Mouse (Mus musculus): Measurements from ENCODE around the gene Znrd1. TPM values are rescaled to one million over a fixed set of nuclear protein-coding genes. Genes with fewer than 3 reads are reported as not detected.

Znrd1 gene
- polyA plus RNA-seq (2014; fragmentation: Nextera tagmentation; extraction: Ambion mirVana): 92.4 and 97.2 TPM in 2 replicates

DNA sequence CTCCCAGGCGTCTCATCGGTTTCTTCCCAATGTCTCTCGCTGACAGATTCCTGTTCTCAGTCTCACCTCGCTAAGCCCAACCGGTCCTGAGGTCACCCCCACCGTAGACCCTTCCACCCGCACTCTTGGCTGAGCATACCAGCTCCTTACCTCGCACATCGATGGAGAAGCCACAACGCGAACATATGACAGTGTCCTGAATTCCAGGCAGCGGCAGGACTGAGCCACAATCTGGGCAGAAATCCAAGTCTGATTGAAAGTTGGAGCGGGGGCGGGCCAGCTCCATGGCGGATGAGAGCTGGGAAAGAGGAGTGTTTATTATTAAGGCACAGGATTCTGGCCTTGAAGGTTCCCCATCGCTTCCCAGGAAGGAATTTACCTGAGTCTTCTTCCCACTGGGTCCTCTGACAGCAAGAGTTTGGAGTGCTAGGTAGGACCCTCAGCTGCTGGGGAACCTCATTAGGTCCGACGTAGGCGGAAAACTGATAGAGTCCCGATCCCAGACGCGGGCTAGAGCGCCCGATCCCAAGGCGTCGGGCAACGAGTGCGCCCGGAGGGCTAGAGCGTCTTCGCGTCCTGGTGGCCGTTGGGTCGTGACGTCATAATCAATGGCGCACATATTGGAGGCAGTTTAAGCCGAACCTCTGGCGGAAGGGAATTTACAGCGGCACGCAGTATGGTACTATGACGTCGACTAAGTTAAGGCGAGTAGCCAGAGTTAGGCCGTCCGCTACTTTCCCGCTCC is at the start of gene Znrd1, which contains the start of gene Znrd1as:
TSS of gene Znrd1 (minus strand) at position 561 of the 745 bp plus-strand sequence.
TSS of gene Znrd1as (plus strand) at position 594 of the 745 bp plus-strand sequence.
- Histone ChIP-seq H3K27me3 (ENCODE audit: control insufficient read depth, insufficient read depth, low read length) (no peaks in the 10 kb centered on the region), H3K9me3 (ENCODE audit: control insufficient read depth, low read depth, low read length) (no peaks in the 10 kb centered on the region), H3K36me3 (ENCODE audit: control insufficient read depth, insufficient read depth, low read length) (peaks cover 12% of the 10 kb centered on the region; the same call in 1 of the 2 replicates), H3K27ac (ENCODE audit: low read length) (peak within 1 kb of the TSS; percentile 68; the same call in 1 of the 2 replicates), H3K4me3 (ENCODE audit: low read depth, low read length) (peak within 1 kb of the TSS; percentile 64), H3K4me1 (ENCODE audit: control insufficient read depth, insufficient read depth, low read length) (peaks cover 5% of the 10 kb centered on the region; the same call in 1 of the 2 replicates), H3K9ac (replicated peaks; ENCODE audit: low read depth, low read length) (peak within 1 kb of the TSS; percentile 71), H3K4me2 (replicated peaks; ENCODE audit: low read depth, low read length) (peak within 1 kb of the TSS; percentile 63)
- peak; percentile 98 for ATAC-seq (ENCODE audit: insufficient number of reproducible peaks, insufficient read depth, low FRiP score, low read depth)
- under 1% methylated on average over 46 of the region's 46 CpGs for WGBS

DNA sequence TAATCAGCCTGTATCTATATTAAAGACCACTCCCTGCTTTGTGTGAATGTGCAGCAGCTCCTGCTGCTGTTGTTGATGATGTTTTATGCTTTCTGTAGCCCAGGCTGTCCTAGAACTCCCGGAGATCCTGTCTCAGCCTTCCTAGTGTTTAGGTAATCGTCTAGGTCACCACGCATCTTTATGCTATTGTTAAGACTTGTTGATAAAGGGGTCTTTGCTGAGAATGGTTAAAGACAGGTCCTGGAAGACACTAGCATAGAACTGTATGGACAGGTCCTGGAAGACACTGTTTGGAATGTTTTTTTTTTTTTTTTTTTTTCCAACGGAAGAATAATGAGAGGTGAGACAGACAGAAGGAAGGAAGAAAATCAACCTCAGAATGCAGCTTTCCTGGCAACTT is 45.0 kb upstream of the Znrd1 start:
- H3K27me3 ChIP-seq (ENCODE audit: control insufficient read depth, insufficient read depth, low read length): no peaks in the 10 kb centered on the region
- H3K4me2 ChIP-seq (replicated peaks; ENCODE audit: low read depth, low read length): peak overlapping the region; percentile 76
- no peaks in the 10 kb centered on the region for H3K9me3 ChIP-seq (ENCODE audit: control insufficient read depth, low read depth, low read length)
- H3K27ac ChIP-seq (ENCODE audit: low read length): no peak overlapping the region; the same call in 1 of the 2 replicates
- no peak for ATAC-seq (ENCODE audit: insufficient number of reproducible peaks, insufficient read depth, low FRiP score, low read depth)
- H3K36me3 ChIP-seq (ENCODE audit: control insufficient read depth, insufficient read depth, low read length): peaks cover 11% of the 10 kb centered on the region
- H3K4me3 ChIP-seq (ENCODE audit: low read depth, low read length): peak overlapping the region; percentile 71
- H3K9ac ChIP-seq (replicated peaks; ENCODE audit: low read depth, low read length): peak overlapping the region; percentile 83
- WGBS: 27% methylated on average over 4 of the region's 4 CpGs
- H3K4me1 ChIP-seq (ENCODE audit: control insufficient read depth, insufficient read depth, low read length): no peaks in the 10 kb centered on the region

DNA sequence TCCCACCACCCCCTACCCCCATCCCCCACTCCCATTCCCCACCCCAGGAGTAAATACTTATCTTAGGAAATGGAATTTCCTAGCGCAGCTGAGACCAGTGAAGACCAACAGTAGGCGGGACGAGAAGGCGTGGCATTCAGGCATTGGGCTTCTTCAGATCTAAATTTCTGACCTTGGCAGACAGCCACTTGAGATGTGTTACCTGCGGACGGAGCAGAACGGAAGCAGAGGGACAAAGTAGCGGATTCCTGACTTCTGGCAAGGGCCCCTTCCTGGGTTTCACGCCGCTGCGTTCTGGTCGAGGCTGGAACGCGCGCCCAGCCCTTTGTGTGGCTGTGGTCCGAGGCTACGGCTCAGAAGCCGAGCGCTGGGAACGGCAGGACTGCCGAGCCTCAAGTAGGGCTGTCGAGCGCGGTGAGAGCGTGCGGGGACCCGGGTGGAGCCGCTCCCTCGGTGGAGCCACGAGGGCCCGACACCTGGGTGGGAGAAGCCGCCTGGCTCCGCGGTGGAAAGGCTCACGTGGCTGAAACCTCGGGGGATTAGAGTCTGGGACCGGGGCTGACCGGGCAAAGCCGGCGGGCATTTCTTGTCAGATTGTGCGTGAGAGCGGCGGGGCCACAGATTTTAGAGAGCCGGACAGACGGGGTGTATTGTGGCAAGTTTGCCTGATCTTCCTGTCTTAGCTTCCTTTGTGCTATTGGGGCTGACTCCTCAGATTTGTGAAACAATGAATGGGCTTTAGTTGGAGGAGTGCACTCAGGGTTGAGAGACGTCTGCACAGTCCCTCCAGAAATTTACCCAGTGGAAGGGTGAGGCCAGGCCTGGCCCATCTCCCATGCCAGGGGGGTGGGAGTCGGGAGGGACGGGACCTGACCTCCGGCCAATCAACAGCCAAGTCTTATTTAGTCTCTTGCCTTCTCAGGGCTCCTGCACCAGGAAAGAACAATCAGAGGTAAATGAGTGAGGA is 44.3 kb upstream of the Znrd1 start:
- Histone ChIP-seq H3K36me3 (ENCODE audit: control insufficient read depth, insufficient read depth, low read length) (peaks cover 4% of the 10 kb centered on the region), H3K4me3 (ENCODE audit: low read depth, low read length) (peak overlapping the region; percentile 71), H3K4me2 (replicated peaks; ENCODE audit: low read depth, low read length) (peak overlapping the region; percentile 76), H3K27me3 (ENCODE audit: control insufficient read depth, insufficient read depth, low read length) (no peaks in the 10 kb centered on the region), H3K9me3 (ENCODE audit: control insufficient read depth, low read depth, low read length) (no peaks in the 10 kb centered on the region), H3K9ac (replicated peaks; ENCODE audit: low read depth, low read length) (peak overlapping the region; percentile 83), H3K4me1 (ENCODE audit: control insufficient read depth, insufficient read depth, low read length) (no peaks in the 10 kb centered on the region), H3K27ac (ENCODE audit: low read length) (peak overlapping the region; percentile 87)
- under 1% methylated on average over 49 of the region's 49 CpGs for WGBS
- ATAC-seq (ENCODE audit: insufficient number of reproducible peaks, insufficient read depth, low FRiP score, low read depth): peak; percentile 87

DNA sequence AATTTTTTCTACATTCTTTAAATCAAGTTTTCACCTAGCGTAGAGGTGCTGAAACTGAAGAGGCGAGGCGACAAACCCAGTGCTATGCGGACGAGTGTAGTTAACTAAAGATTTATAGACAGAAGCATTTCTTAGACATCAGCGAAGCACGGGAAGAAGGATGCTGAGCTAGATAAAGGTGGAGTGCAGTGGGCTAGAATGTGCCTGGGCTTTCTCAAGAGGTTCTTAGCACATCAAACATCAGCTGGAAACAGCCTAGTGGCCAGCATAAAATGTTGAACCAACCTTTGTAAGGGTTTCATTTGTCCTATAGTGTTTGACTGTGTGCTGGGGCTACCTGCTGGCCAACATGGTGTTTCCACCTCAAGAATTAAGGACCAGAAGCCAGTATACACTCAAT is 42.5 kb upstream of the Znrd1 start, which contains the start of gene Zfp57:
TSS of gene Zfp57 (plus strand) at position 301 of the 400 bp plus-strand sequence.
- ATAC-seq (ENCODE audit: insufficient number of reproducible peaks, insufficient read depth, low FRiP score, low read depth): no peak
- no peaks in the 10 kb centered on the region for H3K4me1 ChIP-seq (ENCODE audit: control insufficient read depth, insufficient read depth, low read length)
- WGBS: 91% methylated on average over 7 of the region's 7 CpGs
- no peaks in the 10 kb centered on the region for H3K9me3 ChIP-seq (ENCODE audit: control insufficient read depth, low read depth, low read length)
- H3K9ac ChIP-seq (replicated peaks; ENCODE audit: low read depth, low read length): no peak within 1 kb of the TSS
- no peaks in the 10 kb centered on the region for H3K27me3 ChIP-seq (ENCODE audit: control insufficient read depth, insufficient read depth, low read length)
- no peak within 1 kb of the TSS for H3K27ac ChIP-seq (ENCODE audit: low read length)
- H3K4me2 ChIP-seq (replicated peaks; ENCODE audit: low read depth, low read length): peak within 1 kb of the TSS; percentile 76; the same call in 1 of the 2 replicates
- H3K36me3 ChIP-seq (ENCODE audit: control insufficient read depth, insufficient read depth, low read length): no peaks in the 10 kb centered on the region
- H3K4me3 ChIP-seq (ENCODE audit: low read depth, low read length): peak within 1 kb of the TSS; percentile 71; the same call in 1 of the 2 replicates

DNA sequence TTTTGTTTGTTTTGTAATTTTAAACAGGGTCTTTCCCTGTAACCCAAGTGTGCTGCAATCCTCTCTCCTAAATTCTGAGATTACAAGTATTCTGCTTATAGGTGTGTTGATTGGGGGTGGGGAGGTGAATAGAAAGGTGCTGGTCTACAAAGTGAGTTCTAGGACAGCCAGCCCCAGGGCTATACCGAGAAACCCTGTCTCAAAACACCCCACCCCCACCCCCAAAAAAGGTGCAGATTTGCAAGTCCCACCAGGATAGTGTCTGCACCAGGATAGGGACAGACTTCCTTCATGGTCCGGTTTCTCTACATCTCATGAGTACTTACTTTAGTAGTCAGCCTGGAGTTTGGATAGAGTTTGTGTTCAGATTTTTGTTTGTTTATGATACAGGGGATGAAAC is 40.1 kb upstream of the Znrd1 start:
- Histone ChIP-seq H3K27me3 (ENCODE audit: control insufficient read depth, insufficient read depth, low read length) (no peaks in the 10 kb centered on the region), H3K27ac (ENCODE audit: low read length) (no peak overlapping the region), H3K4me2 (replicated peaks; ENCODE audit: low read depth, low read length) (no peak overlapping the region), H3K4me3 (ENCODE audit: low read depth, low read length) (no peak overlapping the region), H3K4me1 (ENCODE audit: control insufficient read depth, insufficient read depth, low read length) (no peaks in the 10 kb centered on the region), H3K36me3 (ENCODE audit: control insufficient read depth, insufficient read depth, low read length) (no peaks in the 10 kb centered on the region), H3K9ac (replicated peaks; ENCODE audit: low read depth, low read length) (no peak overlapping the region), H3K9me3 (ENCODE audit: control insufficient read depth, low read depth, low read length) (no peaks in the 10 kb centered on the region)
- 70% methylated on average over 2 of the region's 2 CpGs for WGBS
- ATAC-seq (ENCODE audit: insufficient number of reproducible peaks, insufficient read depth, low FRiP score, low read depth): no peak

DNA sequence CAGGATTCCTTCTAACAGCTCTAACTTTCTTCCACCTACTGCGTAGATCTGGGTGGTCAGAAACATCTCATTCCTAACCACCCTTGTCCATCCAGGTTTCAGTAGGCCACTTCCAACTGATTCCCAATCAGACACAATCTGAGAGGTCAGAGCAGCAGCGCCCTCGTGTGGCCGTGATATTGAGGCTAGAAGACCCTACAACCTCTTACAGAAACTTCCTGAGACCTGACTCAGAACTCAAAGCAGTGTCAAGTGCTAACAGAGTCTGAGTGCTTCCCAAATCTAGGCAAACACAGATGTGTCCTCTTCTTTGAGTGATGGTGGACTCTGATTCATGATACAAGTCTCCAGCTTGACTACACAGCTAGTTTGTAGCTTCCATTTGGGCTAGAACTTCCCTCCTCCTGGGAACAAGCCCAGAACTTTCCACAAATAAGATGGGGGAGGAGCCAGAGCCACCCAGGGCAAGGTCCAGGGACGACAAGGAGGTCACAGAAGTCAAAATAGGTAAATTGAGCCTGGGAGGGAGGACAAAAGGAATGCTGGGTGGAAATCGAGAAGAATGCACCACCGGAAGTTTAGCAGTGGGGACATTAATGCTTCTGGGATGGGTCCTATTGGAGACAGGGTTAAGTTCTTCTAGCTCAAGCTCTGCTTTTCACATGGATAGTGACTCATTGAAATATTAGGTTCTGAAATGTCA is 38.8 kb upstream of the Znrd1 start:
- no peak overlapping the region for H3K4me3 ChIP-seq (ENCODE audit: low read depth, low read length)
- H3K9ac ChIP-seq (replicated peaks; ENCODE audit: low read depth, low read length): no peak overlapping the region
- 24% methylated on average over 7 of the region's 7 CpGs for WGBS
- H3K9me3 ChIP-seq (ENCODE audit: control insufficient read depth, low read depth, low read length): no peaks in the 10 kb centered on the region
- H3K27ac ChIP-seq (ENCODE audit: low read length): no peak overlapping the region
- 0 out of 2 replicates have a peak, but pooled peaks have one; percentile 18 for ATAC-seq (ENCODE audit: insufficient number of reproducible peaks, insufficient read depth, low FRiP score, low read depth)
- H3K4me1 ChIP-seq (ENCODE audit: control insufficient read depth, insufficient read depth, low read length): no peaks in the 10 kb centered on the region
- no peaks in the 10 kb centered on the region for H3K27me3 ChIP-seq (ENCODE audit: control insufficient read depth, insufficient read depth, low read length)
- H3K36me3 ChIP-seq (ENCODE audit: control insufficient read depth, insufficient read depth, low read length): no peaks in the 10 kb centered on the region
- no peak overlapping the region for H3K4me2 ChIP-seq (replicated peaks; ENCODE audit: low read depth, low read length)

DNA sequence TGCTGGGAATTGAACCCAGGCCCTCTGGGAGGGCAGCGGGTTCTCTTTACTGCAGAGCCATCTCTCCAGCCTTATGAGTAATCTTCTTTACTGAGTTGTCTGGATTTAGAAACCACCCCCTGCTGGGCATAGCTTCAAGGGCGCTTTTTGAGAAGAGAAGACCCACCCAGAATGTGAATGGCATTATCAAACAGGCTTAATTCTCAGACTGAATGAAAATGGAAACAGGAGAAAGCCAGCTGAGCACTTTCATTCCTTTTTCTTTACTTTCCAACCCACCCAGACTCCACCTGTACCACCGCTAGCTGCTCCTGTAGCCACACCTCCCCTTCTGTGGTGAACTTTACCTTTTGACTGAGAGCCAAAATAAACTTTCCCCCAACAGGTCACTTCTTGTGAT is 37.1 kb upstream of the Znrd1 start:
- H3K4me3 ChIP-seq (ENCODE audit: low read depth, low read length): no peak overlapping the region
- ATAC-seq (ENCODE audit: insufficient number of reproducible peaks, insufficient read depth, low FRiP score, low read depth): no peak
- no peak overlapping the region for H3K4me2 ChIP-seq (replicated peaks; ENCODE audit: low read depth, low read length)
- no peaks in the 10 kb centered on the region for H3K9me3 ChIP-seq (ENCODE audit: control insufficient read depth, low read depth, low read length)
- no peaks in the 10 kb centered on the region for H3K36me3 ChIP-seq (ENCODE audit: control insufficient read depth, insufficient read depth, low read length)
- no peaks in the 10 kb centered on the region for H3K27me3 ChIP-seq (ENCODE audit: control insufficient read depth, insufficient read depth, low read length)
- no peak overlapping the region for H3K9ac ChIP-seq (replicated peaks; ENCODE audit: low read depth, low read length)
- no peak overlapping the region for H3K27ac ChIP-seq (ENCODE audit: low read length)
- 59% methylated on average over 3 of the region's 3 CpGs for WGBS
- no peaks in the 10 kb centered on the region for H3K4me1 ChIP-seq (ENCODE audit: control insufficient read depth, insufficient read depth, low read length)

DNA sequence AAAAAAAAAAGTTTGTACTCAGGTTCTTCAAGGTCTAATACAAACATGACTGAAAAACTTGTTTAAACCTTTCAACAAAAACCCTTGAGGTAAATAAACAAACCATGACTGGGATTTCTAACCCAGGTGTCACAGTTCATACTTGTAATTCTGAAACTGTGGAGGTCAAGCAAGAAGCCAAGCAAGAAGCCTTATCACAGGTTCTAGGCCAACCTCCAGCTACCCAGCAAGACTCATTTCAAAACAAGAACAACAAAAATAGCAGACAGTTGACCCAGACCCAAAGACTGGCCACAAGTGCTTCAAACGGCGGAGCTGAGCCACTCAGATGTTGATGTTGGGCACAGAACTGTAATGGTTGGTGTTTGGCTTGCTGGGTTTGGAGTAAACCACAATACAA is 36.2 kb upstream of the Znrd1 start:
- no peak overlapping the region for H3K4me2 ChIP-seq (replicated peaks; ENCODE audit: low read depth, low read length)
- H3K27ac ChIP-seq (ENCODE audit: low read length): no peak overlapping the region
- H3K36me3 ChIP-seq (ENCODE audit: control insufficient read depth, insufficient read depth, low read length): no peaks in the 10 kb centered on the region
- H3K9ac ChIP-seq (replicated peaks; ENCODE audit: low read depth, low read length): no peak overlapping the region
- no peaks in the 10 kb centered on the region for H3K9me3 ChIP-seq (ENCODE audit: control insufficient read depth, low read depth, low read length)
- H3K4me3 ChIP-seq (ENCODE audit: low read depth, low read length): no peak overlapping the region
- WGBS: 83% methylated on average over 2 of the region's 2 CpGs
- H3K4me1 ChIP-seq (ENCODE audit: control insufficient read depth, insufficient read depth, low read length): no peaks in the 10 kb centered on the region
- no peak for ATAC-seq (ENCODE audit: insufficient number of reproducible peaks, insufficient read depth, low FRiP score, low read depth)
- no peaks in the 10 kb centered on the region for H3K27me3 ChIP-seq (ENCODE audit: control insufficient read depth, insufficient read depth, low read length)

Measured in stomach, embryonic 14.5 days (tissue).